Mouse (Mus musculus) lung, embryonic 14.5 days (tissue): ENCODE results near the gene Tas2r135. TPM values are rescaled to one million over a fixed set of nuclear protein-coding genes. Genes with fewer than 3 reads are reported as not detected.
A peak's percentile ranks its signal among the peaks of the same experiment; 100 is the strongest.

Source experiments
- ATAC-seq: fragments of 200-750 bp; cut with Nextera tagmentation; 2 replicates; pipeline ENCODE4 v1.8.0; 2017; ENCODE audit warnings: mild to moderate bottlenecking, moderate TSS enrichment, moderate library complexity; ENCODE audit not compliant: insufficient read depth
- DNase-seq: peaks from one replicate; pipeline ENCODE4 v3.0.0-alpha.2; 2015
- H3K27ac ChIP-seq: fragments of 300-500 bp; sonication (generic); 2 replicates; pipeline ENCODE4 v1.5.1; 2014; ENCODE audit warnings: low read depth, mild to moderate bottlenecking, moderate library complexity
- H3K27me3 ChIP-seq: fragments of 300-500 bp; sonication (generic); 2 replicates; pipeline ENCODE4 v1.6.1; 2014; ENCODE audit warnings: low read length, control low read depth; ENCODE audit not compliant: insufficient read depth
- H3K36me3 ChIP-seq: fragments of 300-500 bp; sonication (generic); 2 replicates; pipeline ENCODE4 v1.6.1; 2014; ENCODE audit warnings: control low read depth; ENCODE audit not compliant: insufficient read depth
- H3K4me1 ChIP-seq: fragments of 300-500 bp; sonication (generic); 2 replicates; pipeline ENCODE4 v1.6.1; 2014; ENCODE audit warnings: antibody characterized with exemption, control low read depth; ENCODE audit not compliant: insufficient read depth
- H3K4me2 ChIP-seq: fragments of 300-500 bp; sonication (generic); 2 replicates; pipeline ENCODE4 v1.6.1; 2014; ENCODE audit warnings: mild to moderate bottlenecking
- H3K4me3 ChIP-seq: fragments of 300-500 bp; sonication (generic); 2 replicates; pipeline ENCODE4 v1.5.1; 2014; ENCODE audit warnings: low read depth, low read length
- H3K9ac ChIP-seq: fragments of 300-500 bp; sonication (generic); 2 replicates; pipeline ENCODE4 v1.6.1; 2014
- H3K9me3 ChIP-seq: fragments of 300-500 bp; sonication (generic); 2 replicates; pipeline ENCODE4 v1.6.1; 2016; ENCODE audit warnings: low read depth, low read length, control low read depth
- CTCF ChIP-seq: IDR thresholded peaks from 2 replicates; pipeline ENCODE4 v1.5.1; 2016; ENCODE audit warnings: antibody characterized with exemption, low read depth
- WGBS: fragments of 180-500 bp; shearing (Covaris S2); extraction: QIAGEN DNeasy Blood & Tissue Kit; methylation state at CpG from one replicate; pipeline ENCODE4 v1.1.7; 2014; 5-methylcytosine and 5-hydroxymethylcytosine counted together
- polyA plus RNA-seq: library from polyadenylated mRNA; unstranded; fragments of >200 nt; fragmentation: Nextera tagmentation; extraction: Ambion mirVana; gene quantifications from 2 replicates; pipeline ENCODE4 v1.2.1, GENCODE M21; 2014

Gene Tas2r135
- polyA plus RNA-seq, 1 experiment from 2014 or later: not detected

- no peaks in the 10 kb centered on the region for H3K9me3 ChIP-seq
- no peaks in the 10 kb centered on the region for H3K36me3 ChIP-seq
- TF ChIP-seq CTCF: no peak
- no peak overlapping the region for H3K27ac ChIP-seq
- H3K4me1 ChIP-seq: no peaks in the 10 kb centered on the region
- 89% methylated on average over 3 of the region's 3 CpGs for WGBS
- H3K4me3 ChIP-seq: no peak overlapping the region
- ATAC-seq: no peak
- H3K9ac ChIP-seq: no peak overlapping the region
- no peak for DNase-seq
- H3K27me3 ChIP-seq: no peaks in the 10 kb centered on the region
- no peak overlapping the region for H3K4me2 ChIP-seq
Observed at GRCm38 (mm10) chr6:42424472-42424871, 19.2 kb downstream of the Tas2r135 start.

- H3K9ac ChIP-seq: no peak overlapping the region
- H3K4me1 ChIP-seq: no peaks in the 10 kb centered on the region
- DNase-seq: no peak
- no peak for TF ChIP-seq CTCF
- H3K36me3 ChIP-seq: no peaks in the 10 kb centered on the region
- no peak overlapping the region for H3K27ac ChIP-seq
- WGBS: 80% methylated on average over 4 of the region's 4 CpGs
- no peaks in the 10 kb centered on the region for H3K9me3 ChIP-seq
- ATAC-seq: no peak
- no peak overlapping the region for H3K4me3 ChIP-seq
- no peak overlapping the region for H3K4me2 ChIP-seq
- no peaks in the 10 kb centered on the region for H3K27me3 ChIP-seq
Observed at GRCm38 (mm10) chr6:42426337-42426736, 21.1 kb downstream of the Tas2r135 start.

GRCm38 (mm10) chr6:42433554-42433953 is 28.3 kb downstream of the Tas2r135 start:
- Histone ChIP-seq H3K4me3 (no peak overlapping the region), H3K27me3 (no peaks in the 10 kb centered on the region), H3K36me3 (no peaks in the 10 kb centered on the region), H3K9ac (no peak overlapping the region), H3K9me3 (no peaks in the 10 kb centered on the region), H3K27ac (no peak overlapping the region), H3K4me1 (no peaks in the 10 kb centered on the region), H3K4me2 (no peak overlapping the region)
- peak; percentile 39; the same call in 1 of the 2 replicates for TF ChIP-seq CTCF
- peak; percentile 47 for DNase-seq
- ATAC-seq: no peak
- WGBS: 50% methylated on average over 2 of the region's 2 CpGs

GRCm38 (mm10) chr6:42434446-42434845 is 29.2 kb downstream of the Tas2r135 start, which contains the start of gene Tas2r126:
Tas2r126 (plus strand) TSS chr6:42434535.
- Histone ChIP-seq H3K4me3 (no peak within 1 kb of the TSS), H3K27ac (no peak within 1 kb of the TSS), H3K36me3 (no peaks in the 10 kb centered on the region), H3K9ac (no peak within 1 kb of the TSS), H3K4me2 (no peak within 1 kb of the TSS), H3K9me3 (no peaks in the 10 kb centered on the region), H3K27me3 (no peaks in the 10 kb centered on the region), H3K4me1 (no peaks in the 10 kb centered on the region)
- DNase-seq (no peak), ATAC-seq (no peak)
- no peak for TF ChIP-seq CTCF
- 73% methylated on average over 6 of the region's 6 CpGs for WGBS

- WGBS: 67% methylated on average over 2 of the region's 2 CpGs
- no peak overlapping the region for H3K9ac ChIP-seq
Observed at GRCm38 (mm10) chr6:42435490-42435889, 30.3 kb downstream of the Tas2r135 start.

GRCm38 (mm10) chr6:42441395-42441794 is 36.2 kb downstream of the Tas2r135 start:
- Histone ChIP-seq H3K27me3 (no peaks in the 10 kb centered on the region), H3K9me3 (no peaks in the 10 kb centered on the region), H3K27ac (no peak overlapping the region), H3K4me2 (no peak overlapping the region), H3K9ac (no peak overlapping the region), H3K4me3 (no peak overlapping the region), H3K36me3 (no peaks in the 10 kb centered on the region), H3K4me1 (no peaks in the 10 kb centered on the region)
- WGBS: 33% methylated on average over 2 of the region's 2 CpGs
- ATAC-seq (no peak), DNase-seq (peak; percentile 11)
- TF ChIP-seq CTCF: no peak

More at GRCm38 (mm10) chr6:42435490-42435889, 30.3 kb downstream of the Tas2r135 start:
- Histone ChIP-seq H3K9me3 (no peaks in the 10 kb centered on the region), H3K27ac (no peak overlapping the region), H3K4me2 (no peak overlapping the region), H3K4me1 (no peaks in the 10 kb centered on the region), H3K27me3 (no peaks in the 10 kb centered on the region), H3K36me3 (no peaks in the 10 kb centered on the region), H3K4me3 (no peak overlapping the region)
- ATAC-seq: no peak
- TF ChIP-seq CTCF: no peak
- DNase-seq: no peak

GRCm38 (mm10) chr6:42444491-42444890 is 39.3 kb downstream of the Tas2r135 start:
- WGBS: 44% methylated on average over 2 of the region's 2 CpGs
- DNase-seq: peak; percentile 9
- no peaks in the 10 kb centered on the region for H3K4me1 ChIP-seq
- no peaks in the 10 kb centered on the region for H3K9me3 ChIP-seq
- no peak overlapping the region for H3K9ac ChIP-seq
- ATAC-seq: no peak
- no peaks in the 10 kb centered on the region for H3K36me3 ChIP-seq
- H3K4me3 ChIP-seq: no peak overlapping the region
- H3K27me3 ChIP-seq: no peaks in the 10 kb centered on the region
- TF ChIP-seq CTCF: no peak
- H3K4me2 ChIP-seq: no peak overlapping the region
- no peak overlapping the region for H3K27ac ChIP-seq

- 63% methylated on average over 2 of the region's 2 CpGs for WGBS
- Histone ChIP-seq H3K36me3 (no peaks in the 10 kb centered on the region), H3K9me3 (no peaks in the 10 kb centered on the region), H3K4me1 (no peaks in the 10 kb centered on the region), H3K27me3 (no peaks in the 10 kb centered on the region), H3K27ac (no peak overlapping the region), H3K4me2 (no peak overlapping the region), H3K9ac (no peak overlapping the region), H3K4me3 (no peak overlapping the region)
- ATAC-seq (no peak), DNase-seq (no peak)
- TF ChIP-seq CTCF: no peak
Observed at GRCm38 (mm10) chr6:42447381-42447780, 42.1 kb downstream of the Tas2r135 start.

Other genes with a start within 250 kb of the Tas2r135 start
- gene Tas2r144, start 190.1 kb upstream of the Tas2r135 start, polyA plus RNA-seq: not detected in 2 replicates
- 31.8 and 34.2 TPM in 2 replicates for gene Gstk1, start 159.5 kb upstream of the Tas2r135 start, polyA plus RNA-seq
- gene Tmem139, start 143.5 kb upstream of the Tas2r135 start, polyA plus RNA-seq: 1.9 TPM in 2 replicates
- 71.1 and 75.1 TPM in 2 replicates for gene Casp2, start 140.4 kb upstream of the Tas2r135 start, polyA plus RNA-seq
- 0.09 TPM in 1 of 2 replicates, not detected in the other for gene Clcn1, start 118.7 kb upstream of the Tas2r135 start, polyA plus RNA-seq
- gene Fam131b, start 80.8 kb upstream of the Tas2r135 start, polyA plus RNA-seq: 0.11 and 0.13 TPM in 2 replicates
- gene Zyx, start 55.8 kb upstream of the Tas2r135 start, polyA plus RNA-seq: 194 and 198 TPM in 2 replicates
- 5.7 and 7.0 TPM in 2 replicates for gene Epha1, start 32.2 kb upstream of the Tas2r135 start, polyA plus RNA-seq
- not detected in 2 replicates for gene Tas2r143, start 5.2 kb upstream of the Tas2r135 start, polyA plus RNA-seq
- gene Tas2r126, start 29.1 kb downstream of the Tas2r135 start, polyA plus RNA-seq: not detected in 2 replicates
- gene Olfr458, start 59.8 kb downstream of the Tas2r135 start, polyA plus RNA-seq: not detected in 2 replicates
- gene Olfr457, start 70.9 kb downstream of the Tas2r135 start, polyA plus RNA-seq: not detected in 2 replicates
- 0.18 TPM in 1 of 2 replicates, not detected in the other for gene Olfr456, start 81.8 kb downstream of the Tas2r135 start, polyA plus RNA-seq
- gene Olfr455, start 142.2 kb downstream of the Tas2r135 start, polyA plus RNA-seq: not detected in 2 replicates
- not detected in 2 replicates for gene Tcaf3, start 192.3 kb downstream of the Tas2r135 start, polyA plus RNA-seq
- gene Tcaf2, start 239.8 kb downstream of the Tas2r135 start, polyA plus RNA-seq: 3.6 and 3.7 TPM in 2 replicates